Mouse (Mus musculus): ENCODE results near the gene Pde11a. TPM values are rescaled to one million over a fixed set of nuclear protein-coding genes. Genes with fewer than 3 reads are reported as not detected.

Gene Pde11a
- polyA plus RNA-seq (2012; rRNA removed) = 0.58 and 0.72 TPM in 2 replicates
- 0.33 and 1.1 TPM in 2 replicates for polyA plus RNA-seq (2014; fragmentation: Nextera tagmentation; extraction: Ambion mirVana)

DNA sequence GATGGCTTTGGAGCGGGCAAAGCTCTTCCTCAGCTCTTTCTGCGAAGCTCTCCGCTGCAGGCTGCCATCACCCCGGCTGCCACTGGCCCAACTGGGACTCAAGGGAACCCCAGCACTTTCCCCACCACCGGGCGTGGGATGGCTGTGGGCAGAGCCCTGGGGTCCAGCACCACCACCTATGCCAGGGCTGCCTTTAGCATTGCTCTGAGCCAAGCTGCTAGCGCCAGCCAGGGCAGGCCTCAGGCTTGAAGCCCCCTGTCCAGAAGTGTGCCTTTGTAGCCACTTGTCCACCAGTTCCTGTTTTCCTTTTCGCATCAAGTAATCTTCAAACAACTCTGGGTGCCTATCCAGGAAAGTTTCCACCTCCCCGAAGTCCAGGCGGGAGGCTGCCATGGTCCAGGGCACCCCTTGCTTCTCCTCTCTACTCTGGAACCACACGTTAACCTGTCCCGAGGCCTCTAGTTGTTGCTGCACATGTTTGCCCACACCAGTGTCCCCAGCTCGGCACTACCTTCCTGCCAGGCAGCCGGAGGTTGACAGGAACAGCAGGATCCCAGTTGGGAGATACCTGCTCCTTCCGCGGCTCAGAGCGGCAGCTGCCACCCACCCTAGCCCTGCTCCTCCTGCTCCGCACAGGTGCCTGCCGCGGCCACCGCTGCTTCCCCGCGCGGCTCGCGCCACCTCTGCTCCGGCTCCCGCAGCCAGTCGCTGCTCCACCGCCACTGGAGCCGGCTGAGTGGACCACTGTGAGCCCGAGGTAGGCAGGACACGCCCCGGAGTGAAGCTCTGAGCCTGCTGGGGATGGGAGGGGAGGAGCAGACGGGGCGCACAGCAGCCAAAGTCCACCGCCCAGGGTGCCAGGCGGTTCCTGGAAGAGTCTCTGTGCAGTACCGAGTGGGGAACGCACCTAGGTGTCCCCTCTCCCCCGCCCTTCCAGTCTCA lies at the start of gene Pde11a:
Pde11a (minus strand) TSS at position 560 of the 942 bp plus-strand sequence.
- ATAC-seq (ENCODE audit: low FRiP score, low read depth) = peak; percentile 53; the same call in 1 of the 2 replicates
- peak; percentile 39 for DNase-seq (ENCODE audit: low spot score)
- TF ChIP-seq POLR2A (IDR thresholded peaks at IDR 0.05; ENCODE audit: borderline replicate concordance, extremely low read depth, insufficient read depth, insufficient read length) = no peak
- Histone ChIP-seq H3K27ac (replicated peaks; ENCODE audit: low read depth, low read length) (no peak within 1 kb of the TSS), H3K4me1 (ENCODE audit: control insufficient read depth, insufficient read depth, low read length) (peaks cover 6% of the 10 kb centered on the region; the same call in 1 of the 2 replicates), H3K9me3 (ENCODE audit: control insufficient read depth, low read length) (no peaks in the 10 kb centered on the region), H3K9ac (ENCODE audit: low read depth, low read length, severe bottlenecking) (peak within 1 kb of the TSS; percentile 54), H3K4me2 (replicated peaks; ENCODE audit: low read depth, low read length, severe bottlenecking) (peak within 1 kb of the TSS; percentile 85), H3K36me3 (ENCODE audit: control insufficient read depth, insufficient read depth, low read length) (no peaks in the 10 kb centered on the region), H3K4me3 (replicated peaks; ENCODE audit: low read length) (peak within 1 kb of the TSS; percentile 43), H3K27me3 (ENCODE audit: control insufficient read depth, insufficient read depth, low read length) (peaks cover 22% of the 10 kb centered on the region)
- 21% methylated on average over 28 of the region's 41 CpGs for WGBS

- Histone ChIP-seq H3K9me3 (ENCODE audit: control insufficient read depth, low read length) (no peaks in the 10 kb centered on the region), H3K27ac (replicated peaks; ENCODE audit: low read depth, low read length) (no peak overlapping the region), H3K27me3 (ENCODE audit: control insufficient read depth, insufficient read depth, low read length) (no peaks in the 10 kb centered on the region), H3K36me3 (ENCODE audit: control insufficient read depth, insufficient read depth, low read length) (peaks cover 20% of the 10 kb centered on the region), H3K4me3 (replicated peaks; ENCODE audit: low read length) (no peak overlapping the region), H3K4me2 (replicated peaks; ENCODE audit: low read depth, low read length, severe bottlenecking) (no peak overlapping the region), H3K4me1 (ENCODE audit: control insufficient read depth, insufficient read depth, low read length) (no peaks in the 10 kb centered on the region), H3K9ac (ENCODE audit: low read depth, low read length, severe bottlenecking) (no peak overlapping the region)
- no peak for ATAC-seq (ENCODE audit: low FRiP score, low read depth)
- no peak for DNase-seq (ENCODE audit: low spot score)
- TF ChIP-seq POLR2A (IDR thresholded peaks at IDR 0.05; ENCODE audit: borderline replicate concordance, extremely low read depth, insufficient read depth, insufficient read length) = no peak
These were observed 48.0 kb upstream of the Pde11a start for GRCm38 (mm10) chr2:76386531-76386930.

DNA sequence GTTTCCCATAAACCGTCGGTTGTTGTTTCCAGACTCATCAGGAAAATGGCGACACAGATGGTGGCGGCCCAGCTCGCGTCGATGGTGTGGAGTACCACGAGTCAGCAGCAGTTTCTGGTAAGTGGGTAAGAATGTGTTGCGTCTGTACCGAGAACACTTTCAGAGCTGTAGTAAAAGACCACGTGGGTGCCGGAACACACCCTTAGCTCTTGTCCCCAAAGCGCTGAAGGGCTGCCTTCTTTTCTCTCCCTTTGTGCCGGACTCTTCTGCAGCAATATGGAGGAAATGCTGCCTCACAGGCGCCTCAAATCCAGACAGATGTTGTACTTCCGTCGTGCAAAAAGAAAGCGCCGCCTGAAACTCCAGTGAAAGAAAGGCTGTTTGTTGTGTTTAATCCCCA lies 40.1 kb upstream of the Pde11a start:
- Histone ChIP-seq H3K4me2 (replicated peaks; ENCODE audit: low read depth, low read length, severe bottlenecking) (no peak overlapping the region), H3K27me3 (ENCODE audit: control insufficient read depth, insufficient read depth, low read length) (no peaks in the 10 kb centered on the region), H3K9me3 (ENCODE audit: control insufficient read depth, low read length) (no peaks in the 10 kb centered on the region), H3K36me3 (ENCODE audit: control insufficient read depth, insufficient read depth, low read length) (peaks cover 82% of the 10 kb centered on the region), H3K4me1 (ENCODE audit: control insufficient read depth, insufficient read depth, low read length) (no peaks in the 10 kb centered on the region), H3K27ac (replicated peaks; ENCODE audit: low read depth, low read length) (no peak overlapping the region), H3K9ac (ENCODE audit: low read depth, low read length, severe bottlenecking) (no peak overlapping the region), H3K4me3 (replicated peaks; ENCODE audit: low read length) (no peak overlapping the region)
- 93% methylated on average over 19 of the region's 19 CpGs for WGBS
- no peak for ATAC-seq (ENCODE audit: low FRiP score, low read depth)
- no peak for TF ChIP-seq POLR2A (IDR thresholded peaks at IDR 0.05; ENCODE audit: borderline replicate concordance, extremely low read depth, insufficient read depth, insufficient read length)
- no peak for DNase-seq (ENCODE audit: low spot score)

DNA sequence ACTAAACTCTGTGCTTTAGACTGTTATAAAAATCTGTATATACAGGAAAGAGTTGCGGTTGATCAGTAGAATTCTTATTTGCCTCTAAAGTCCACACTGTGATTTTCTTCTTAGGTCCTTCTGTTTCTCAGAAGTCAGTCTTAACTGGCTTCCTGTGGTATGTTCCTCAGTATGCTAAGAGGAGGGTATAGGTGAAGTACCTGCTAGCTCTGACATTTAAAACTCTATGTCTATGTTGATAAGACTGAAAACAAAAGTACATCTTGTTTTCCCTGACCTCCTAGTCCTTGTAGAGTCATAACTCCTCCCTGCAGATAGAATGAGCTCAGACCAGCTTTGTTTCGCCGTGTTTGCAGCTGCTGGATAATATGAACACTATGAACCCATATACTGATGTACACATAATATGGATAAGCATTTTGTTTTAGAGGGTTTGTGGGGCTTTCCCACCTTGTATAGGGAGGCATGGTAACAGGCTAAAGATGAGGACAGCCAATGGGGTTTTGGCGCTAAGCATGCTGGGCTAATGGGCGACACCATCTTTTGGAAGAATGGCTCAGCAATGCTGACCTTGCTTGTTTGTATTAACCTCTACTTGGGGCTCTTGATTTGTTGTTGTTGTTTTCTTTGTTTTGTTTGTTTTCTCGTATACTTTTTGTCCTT lies 36.1 kb upstream of the Pde11a start:
- TF ChIP-seq POLR2A (IDR thresholded peaks at IDR 0.05; ENCODE audit: borderline replicate concordance, extremely low read depth, insufficient read depth, insufficient read length) = no peak
- DNase-seq (ENCODE audit: low spot score) (no peak), ATAC-seq (ENCODE audit: low FRiP score, low read depth) (no peak)
- Histone ChIP-seq H3K9me3 (ENCODE audit: control insufficient read depth, low read length) (no peaks in the 10 kb centered on the region), H3K4me1 (ENCODE audit: control insufficient read depth, insufficient read depth, low read length) (peaks cover 5% of the 10 kb centered on the region), H3K27me3 (ENCODE audit: control insufficient read depth, insufficient read depth, low read length) (no peaks in the 10 kb centered on the region), H3K4me3 (replicated peaks; ENCODE audit: low read length) (no peak overlapping the region), H3K36me3 (ENCODE audit: control insufficient read depth, insufficient read depth, low read length) (peaks cover 67% of the 10 kb centered on the region), H3K27ac (replicated peaks; ENCODE audit: low read depth, low read length) (no peak overlapping the region), H3K4me2 (replicated peaks; ENCODE audit: low read depth, low read length, severe bottlenecking) (no peak overlapping the region), H3K9ac (ENCODE audit: low read depth, low read length, severe bottlenecking) (no peak overlapping the region)
- 87% methylated on average over 6 of the region's 6 CpGs for WGBS

GRCm38 (mm10) chr2:76372244-76372643 lies 33.7 kb upstream of the Pde11a start:
- no peak for ATAC-seq (ENCODE audit: low FRiP score, low read depth)
- Histone ChIP-seq H3K36me3 (ENCODE audit: control insufficient read depth, insufficient read depth, low read length) (peaks cover 44% of the 10 kb centered on the region), H3K9me3 (ENCODE audit: control insufficient read depth, low read length) (no peaks in the 10 kb centered on the region), H3K27ac (replicated peaks; ENCODE audit: low read depth, low read length) (no peak overlapping the region), H3K4me2 (replicated peaks; ENCODE audit: low read depth, low read length, severe bottlenecking) (no peak overlapping the region), H3K27me3 (ENCODE audit: control insufficient read depth, insufficient read depth, low read length) (no peaks in the 10 kb centered on the region), H3K9ac (ENCODE audit: low read depth, low read length, severe bottlenecking) (no peak overlapping the region), H3K4me3 (replicated peaks; ENCODE audit: low read length) (no peak overlapping the region), H3K4me1 (ENCODE audit: control insufficient read depth, insufficient read depth, low read length) (peaks cover 5% of the 10 kb centered on the region)
- no peak for TF ChIP-seq POLR2A (IDR thresholded peaks at IDR 0.05; ENCODE audit: borderline replicate concordance, extremely low read depth, insufficient read depth, insufficient read length)
- DNase-seq (ENCODE audit: low spot score) = no peak
- WGBS = 88% methylated on average over 4 of the region's 4 CpGs
